Comparison of ENCODE assay signal across 8 mouse cellular contexts in genomic region chr4:128993675-128994074, GRCm38 (mm10). TPM values are rescaled to one million over a fixed set of nuclear protein-coding genes. Genes with fewer than 3 reads are reported as not detected.
A peak's percentile ranks its signal among the peaks of the same experiment; 100 is the strongest.
DNase-seq lines count a peak whose midpoint lies in the region; ATAC-seq and TF ChIP-seq lines count a peak whose summit lies in the region.

No protein-coding gene starts in this region.

- ATAC-seq in forebrain, embryonic 14.5 days, result no peak
- ATAC-seq in stomach, postnatal 0 days (ENCODE audit: low FRiP score, low TSS enrichment), result no peak

- WGBS in kidney, adult 2 months, result 2% methylated on average over 12 of the region's 12 CpGs
- WGBS in forebrain, embryonic 14.5 days, result 2% methylated on average over 12 of the region's 12 CpGs
- 2% methylated on average over 12 of the region's 12 CpGs for WGBS in liver, adult 2 months
- WGBS in stomach, postnatal 0 days, result 2% methylated on average over 12 of the region's 12 CpGs

- peak overlapping the region; percentile 76 for H3K9ac ChIP-seq in forebrain, embryonic 14.5 days (ENCODE audit: low read length)
- H3K9ac ChIP-seq in liver, adult 2 months (ENCODE audit: low read depth, low read length), result peak overlapping the region; percentile 98
- H3K9ac ChIP-seq in stomach, postnatal 0 days (ENCODE audit: low read length), result peak overlapping the region; percentile 74

- H3K4me3 ChIP-seq in kidney, adult 2 months (ENCODE audit: insufficient read depth, low read depth, low read length), result peak overlapping the region; percentile 74
- H3K4me3 ChIP-seq in forebrain, embryonic 14.5 days (ENCODE audit: low read depth, low read length), result peak overlapping the region; percentile 83
- H3K4me3 ChIP-seq in liver, adult 2 months (ENCODE audit: insufficient read depth, low read depth, low read length), result peak overlapping the region; percentile 93
- peak overlapping the region; percentile 78 for H3K4me3 ChIP-seq in stomach, postnatal 0 days (ENCODE audit: low read depth, low read length)

- H3K36me3 ChIP-seq in kidney, adult 2 months (ENCODE audit: control insufficient read depth, insufficient read depth, low read length), result no peaks in the 10 kb centered on the region
- peaks cover 5% of the 10 kb centered on the region; the same call in 1 of the 2 replicates for H3K36me3 ChIP-seq in forebrain, embryonic 14.5 days (ENCODE audit: control insufficient read depth, insufficient read depth, low read length)
- H3K36me3 ChIP-seq in liver, adult 2 months (ENCODE audit: control insufficient read depth, insufficient read depth, low read length), result peaks cover 3% of the 10 kb centered on the region; the same call in 1 of the 2 replicates
- no peaks in the 10 kb centered on the region for H3K36me3 ChIP-seq in stomach, postnatal 0 days (ENCODE audit: control insufficient read depth, insufficient read depth, low read length)

- DNase-seq in kidney, adult 2 months, result peak; percentile 58
- DNase-seq in kidney, adult 11 months, result no peak
- DNase-seq in adipocyte (ENCODE audit: low spot score), result peak; percentile 55
- DNase-seq in forebrain, embryonic 14.5 days (ENCODE audit: low spot score), result peak; percentile 67
- DNase-seq in liver, adult 2 months (ENCODE audit: extremely low read depth, low read depth, low spot score), result peak; percentile 57
- peak; percentile 53 for DNase-seq in stomach, postnatal 0 days (ENCODE audit: low spot score)
- no peak for DNase-seq in yolk sac, embryonic 10.5 days (ENCODE audit: low spot score)
- no peak for DNase-seq in urinary bladder, postnatal 14 days (ENCODE audit: low spot score)

- no peak for TF ChIP-seq CTCF in kidney, adult 2 months (conservative IDR thresholded peaks at IDR 0.05; ENCODE audit: insufficient read depth, insufficient read length, low read depth, low read length)
- no peak for TF ChIP-seq CTCF in liver, adult 2 months (IDR thresholded peaks at IDR 0.05; ENCODE audit: low read depth, low read length)
- TF ChIP-seq CTCF in stomach, postnatal 0 days (IDR thresholded peaks at IDR 0.05; ENCODE audit: low read depth), result no peak

- H3K27ac ChIP-seq in kidney, adult 2 months (ENCODE audit: insufficient read depth, low read depth, low read length), result peak overlapping the region; percentile 74
- no peak overlapping the region for H3K27ac ChIP-seq in forebrain, embryonic 14.5 days (ENCODE audit: low read depth, low read length)
- H3K27ac ChIP-seq in liver, adult 2 months (replicated peaks; ENCODE audit: insufficient read depth, low read depth, low read length), result peak overlapping the region; percentile 94
- peak overlapping the region; percentile 87 for H3K27ac ChIP-seq in stomach, postnatal 0 days (replicated peaks)

- no peak for TF ChIP-seq EP300 in stomach, postnatal 0 days (optimal IDR thresholded peaks at IDR 0.05)

- H3K9me3 ChIP-seq in forebrain, embryonic 14.5 days (replicated peaks; ENCODE audit: control insufficient read depth, low read length), result no peaks in the 10 kb centered on the region
- H3K9me3 ChIP-seq in stomach, postnatal 0 days (ENCODE audit: control insufficient read depth, low read length), result no peaks in the 10 kb centered on the region

- H3K4me1 ChIP-seq in kidney, adult 2 months (ENCODE audit: control insufficient read depth, insufficient read depth, low read length), result peaks cover 40% of the 10 kb centered on the region
- peaks cover 11% of the 10 kb centered on the region for H3K4me1 ChIP-seq in forebrain, embryonic 14.5 days (ENCODE audit: control insufficient read depth, insufficient read depth, low read length)
- peaks cover 29% of the 10 kb centered on the region for H3K4me1 ChIP-seq in liver, adult 2 months (ENCODE audit: control insufficient read depth, insufficient read depth, low read length)
- peaks cover 3% of the 10 kb centered on the region; the same call in 1 of the 2 replicates for H3K4me1 ChIP-seq in stomach, postnatal 0 days (replicated peaks; ENCODE audit: control insufficient read depth, insufficient read depth)

- TF ChIP-seq POLR2A in kidney, adult 2 months (IDR thresholded peaks at IDR 0.05; ENCODE audit: low read depth, low read length), result no peak
- no peak for TF ChIP-seq POLR2A in liver, adult 2 months (IDR thresholded peaks at IDR 0.05; ENCODE audit: extremely low read depth, insufficient read depth, low read length)

- H3K27me3 ChIP-seq in kidney, adult 2 months (replicated peaks; ENCODE audit: control insufficient read depth, insufficient read depth, low read length), result no peaks in the 10 kb centered on the region
- no peaks in the 10 kb centered on the region for H3K27me3 ChIP-seq in forebrain, embryonic 14.5 days (replicated peaks; ENCODE audit: control insufficient read depth, insufficient read depth, low read length)
- no peaks in the 10 kb centered on the region for H3K27me3 ChIP-seq in liver, adult 2 months (ENCODE audit: control insufficient read depth, insufficient read depth, low read length)
- H3K27me3 ChIP-seq in stomach, postnatal 0 days (ENCODE audit: control insufficient read depth, insufficient read depth, low read length), result no peaks in the 10 kb centered on the region

- peaks cover 39% of the 10 kb centered on the region for H3K79me2 ChIP-seq in liver, adult 2 months (ENCODE audit: control insufficient read depth, insufficient read depth, low read length)

- H3K4me2 ChIP-seq in forebrain, embryonic 14.5 days (ENCODE audit: low read length), result peak overlapping the region; percentile 66
- H3K4me2 ChIP-seq in stomach, postnatal 0 days (replicated peaks; ENCODE audit: low read depth), result peak overlapping the region; percentile 79

RNA-seq across cellular contexts. Expression of gene Ak2, which starts 1.9 kb away (rescaled TPM):
- polyA plus RNA-seq in kidney, adult 2 months (2012; rRNA removed), result 91.4 and 110 TPM in 2 replicates
- polyA plus RNA-seq in forebrain, embryonic 14.5 days (2014; fragmentation: Nextera tagmentation; extraction: Ambion mirVana), result 89.2 and 93.6 TPM in 2 replicates
- 194 and 232 TPM in 2 replicates for total RNA-seq in liver, adult 2 months (2014; rRNA removed)
- 140 and 156 TPM in 2 replicates for polyA plus RNA-seq in liver, adult 2 months (2012; rRNA removed)
- 137 and 138 TPM in 2 replicates for polyA plus RNA-seq in stomach, postnatal 0 days (2015; fragmentation: Nextera tagmentation; extraction: Ambion mirVana)

RNA-seq across cellular contexts. Expression of gene Azin2, which starts 31.4 kb away (rescaled TPM):
- polyA plus RNA-seq in kidney, adult 2 months (2012; rRNA removed), result 14.0 and 14.7 TPM in 2 replicates
- 10.6 and 11.7 TPM in 2 replicates for polyA plus RNA-seq in forebrain, embryonic 14.5 days (2014; fragmentation: Nextera tagmentation; extraction: Ambion mirVana)
- 5.4 and 5.7 TPM in 2 replicates for total RNA-seq in liver, adult 2 months (2014; rRNA removed)
- polyA plus RNA-seq in liver, adult 2 months (2012; rRNA removed), result 0.81 and 1.7 TPM in 2 replicates
- 10.8 and 12.3 TPM in 2 replicates for polyA plus RNA-seq in stomach, postnatal 0 days (2015; fragmentation: Nextera tagmentation; extraction: Ambion mirVana)

Comparison
In these comparisons a context has a peak if more than half of its experiments do, and no peak if none do; other contexts are left out.
1. DNase-seq: peak in kidney, adult 2 months (single experiment), adipocyte (single experiment), forebrain, embryonic 14.5 days (single experiment), liver, adult 2 months (single experiment) and stomach, postnatal 0 days (single experiment); none in kidney, adult 11 months (single experiment), yolk sac, embryonic 10.5 days (single experiment) and urinary bladder, postnatal 14 days (single experiment).
2. Peak in every context shown above with its lines, with median percentiles within 50 percentile points of each other: H3K4me3 ChIP-seq and H3K9ac ChIP-seq.